Mouse (Mus musculus) left cerebral cortex, adult 9 months (tissue): ENCODE results near the gene Ooep.

Source experiments
- DNase-seq, 2 experiments: peaks; one replicate each; pipeline ENCODE4 v3.0.0; 2022; ENCODE audit warnings: low spot score in 2 of 2

Gene Ooep

GRCm38 (mm10) chr9:78378113-78378785 is at the start of gene Ooep:
Gene Ooep (minus strand): TSS chr9:78378725.
- no peak for DNase-seq

DNA sequence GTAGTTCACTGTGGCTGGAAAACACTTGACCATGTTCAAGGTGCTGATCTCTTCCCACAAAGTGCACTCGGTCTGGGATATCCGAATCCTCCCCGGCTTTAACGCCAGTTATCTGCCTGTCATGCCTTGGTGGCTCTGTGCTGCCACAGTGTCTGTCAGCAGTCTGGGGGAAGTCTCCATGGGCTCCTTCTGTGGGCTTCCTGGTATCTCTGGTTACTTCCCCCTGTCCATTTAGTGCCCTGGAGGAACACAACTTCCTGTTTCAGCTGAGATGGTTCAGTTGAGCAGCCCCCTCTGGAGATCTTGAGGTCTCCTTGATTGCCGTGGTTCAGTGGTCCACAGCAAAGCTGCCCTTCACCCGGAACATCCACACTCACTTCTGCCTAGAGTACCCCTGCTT is 49.7 kb upstream of the Ooep start:
- DNase-seq, result no peak

DNA sequence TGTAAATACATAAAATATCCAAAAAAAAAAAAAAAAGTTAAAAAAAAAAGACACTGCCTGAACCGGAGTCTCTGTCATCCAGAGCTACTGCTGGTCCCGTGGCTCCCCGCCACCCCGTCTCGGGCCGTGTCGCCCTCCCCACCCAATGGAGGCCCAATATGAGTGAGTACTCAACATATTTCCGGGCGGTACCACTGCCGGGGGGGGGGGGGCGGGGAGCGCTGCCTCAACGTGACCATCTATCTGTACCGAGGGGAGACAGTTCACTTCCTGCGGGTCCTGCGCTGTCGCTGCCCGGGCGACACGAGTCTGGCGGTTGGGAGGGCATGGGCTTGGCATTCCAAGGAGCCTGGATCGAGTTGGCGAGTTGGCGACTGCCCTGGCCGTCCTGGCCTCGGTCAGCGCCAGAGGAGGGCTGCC is 48.8 kb upstream of the Ooep start:
- no peak for DNase-seq

GRCm38 (mm10) chr9:78401596-78401995 is 23.1 kb upstream of the Ooep start:
- DNase-seq, result no peak

- DNase-seq, result no peak
These were observed 22.0 kb upstream of the Ooep start for GRCm38 (mm10) chr9:78400570-78400969.

GRCm38 (mm10) chr9:78396517-78396916 is 18.0 kb upstream of the Ooep start:
- DNase-seq, result no peak

- peak in 1 of 2 experiments; percentile 18 for DNase-seq
These were observed 17.3 kb upstream of the Ooep start, which contains the start of gene Ddx43 for GRCm38 (mm10) chr9:78395630-78396351. Gene Ddx43 (plus strand): TSS chr9:78395777.

DNA sequence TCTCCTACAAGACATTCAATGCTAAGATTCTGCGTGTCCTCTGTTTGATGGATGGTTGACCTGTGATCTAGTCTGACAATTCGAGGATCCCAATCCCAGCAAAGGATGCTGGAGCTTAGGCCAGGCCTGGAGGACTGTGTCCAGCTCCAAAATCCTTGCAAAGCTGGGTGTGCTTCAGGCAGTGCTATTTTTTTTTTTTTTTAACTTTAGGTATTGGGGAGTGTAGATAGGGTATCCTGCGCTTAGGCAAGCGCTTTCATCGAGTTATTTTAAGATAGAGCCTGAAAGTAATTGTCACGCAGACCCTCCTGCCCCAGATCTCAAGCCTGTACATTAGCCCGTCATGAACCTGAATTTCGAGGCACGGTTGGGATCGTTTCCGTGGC is 16.7 kb upstream of the Ooep start:
- no peak for DNase-seq

DNA sequence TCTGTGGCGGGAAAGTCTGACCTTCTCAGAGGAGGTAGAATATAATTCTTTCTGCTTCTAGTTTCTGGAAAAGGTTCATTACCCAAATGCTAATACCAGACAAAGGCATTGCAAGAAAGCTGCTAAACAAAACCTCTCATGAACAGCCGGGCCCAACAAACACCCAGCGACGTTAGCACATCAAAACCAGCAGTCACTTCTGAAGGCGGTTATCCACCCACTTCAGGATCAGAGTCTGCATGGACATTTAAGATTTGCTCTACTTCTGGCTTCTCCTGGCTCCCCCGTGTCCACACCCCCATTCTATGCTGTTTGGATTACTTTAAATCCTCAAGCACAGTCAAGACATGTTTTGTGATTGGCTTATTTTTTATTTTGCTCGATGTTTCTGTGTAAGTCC is 16.1 kb upstream of the Ooep start:
- no peak for DNase-seq

GRCm38 (mm10) chr9:78393741-78394140 is 15.2 kb upstream of the Ooep start:
- no peak for DNase-seq

DNA sequence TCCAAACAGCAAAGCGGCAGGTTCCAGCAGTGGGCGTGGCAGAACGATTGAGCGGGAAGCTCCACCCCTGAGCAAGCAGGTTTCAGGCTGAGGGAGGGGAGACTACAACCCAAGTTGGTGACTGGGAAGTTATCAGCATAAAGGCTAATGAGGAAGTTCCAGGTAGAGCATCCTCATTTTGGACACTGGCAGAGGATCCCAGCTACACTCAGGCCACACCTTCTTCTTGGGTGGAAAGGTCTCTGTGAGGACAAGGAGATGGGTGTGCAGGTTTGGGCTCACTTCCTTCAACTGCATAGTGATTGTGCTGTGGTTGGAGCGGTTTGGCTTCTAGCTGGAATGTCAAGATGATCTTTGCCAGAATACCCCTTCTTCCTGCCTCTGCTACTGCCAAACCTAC is 11.5 kb upstream of the Ooep start:
- no peak for DNase-seq

DNA sequence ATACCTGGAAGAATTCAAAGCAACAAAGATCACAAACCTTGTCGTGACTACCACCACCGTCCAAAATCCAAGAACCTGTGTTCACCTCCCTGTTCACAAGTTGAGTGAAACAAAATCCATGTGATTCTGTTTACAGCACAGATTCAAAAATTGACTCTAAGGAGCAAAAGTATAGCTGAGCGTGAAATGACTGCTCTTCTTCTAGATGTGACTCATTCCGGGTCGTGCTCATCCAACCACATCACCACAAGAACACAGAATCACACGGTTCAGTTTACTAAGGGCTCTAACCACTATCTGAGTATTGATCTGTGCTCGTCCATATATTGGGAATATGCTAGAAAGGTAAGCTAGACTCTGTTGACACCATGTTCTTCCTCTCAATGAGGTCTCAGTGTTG is 8.4 kb upstream of the Ooep start:
- DNase-seq, result no peak

GRCm38 (mm10) chr9:78385893-78386292 is 7.4 kb upstream of the Ooep start:
- DNase-seq, result no peak

DNA sequence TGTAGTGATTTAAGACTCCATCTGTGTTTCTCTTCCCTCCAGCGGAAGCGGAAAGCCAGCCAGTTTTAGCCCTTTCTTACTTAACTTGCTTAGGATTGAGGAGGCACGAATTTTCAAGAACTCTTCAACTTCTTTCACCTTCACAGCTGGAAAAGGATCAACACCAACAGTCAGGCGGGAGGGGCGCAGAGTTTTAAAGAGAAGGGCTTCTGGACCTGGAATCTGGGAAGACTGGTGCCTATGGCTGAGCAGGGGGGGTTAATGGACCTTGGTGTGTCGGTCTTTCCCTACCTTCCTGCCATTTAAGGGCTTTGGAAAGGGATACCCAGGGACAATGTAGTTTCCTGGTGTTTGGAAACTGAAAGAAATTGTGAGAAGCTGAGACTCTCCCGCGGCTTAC is 979 bp downstream of the Ooep start:
- no peak for DNase-seq

DNA sequence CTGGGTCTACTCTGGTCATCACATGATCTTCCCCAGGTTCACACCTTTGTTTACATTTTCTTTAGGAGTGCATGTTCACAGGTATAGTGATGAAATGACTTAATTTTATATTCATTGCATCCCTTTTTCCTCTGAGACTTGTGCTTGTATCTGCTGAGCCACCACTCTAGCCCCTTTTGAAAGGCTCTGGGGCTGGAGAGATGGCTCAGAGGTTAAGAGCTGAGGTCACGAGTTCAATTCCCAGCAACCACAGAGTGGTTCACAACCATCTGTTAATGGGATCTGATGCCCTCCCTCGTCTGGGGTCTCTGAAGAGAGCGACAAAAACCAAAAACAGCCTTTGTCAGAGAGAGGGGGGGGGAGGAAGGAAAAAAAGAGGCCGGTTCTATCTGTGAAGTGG is 3.0 kb downstream of the Ooep start:
- no peak for DNase-seq

GRCm38 (mm10) chr9:78374885-78375389 is 3.6 kb downstream of the Ooep start:
- DNase-seq, result no peak

DNA sequence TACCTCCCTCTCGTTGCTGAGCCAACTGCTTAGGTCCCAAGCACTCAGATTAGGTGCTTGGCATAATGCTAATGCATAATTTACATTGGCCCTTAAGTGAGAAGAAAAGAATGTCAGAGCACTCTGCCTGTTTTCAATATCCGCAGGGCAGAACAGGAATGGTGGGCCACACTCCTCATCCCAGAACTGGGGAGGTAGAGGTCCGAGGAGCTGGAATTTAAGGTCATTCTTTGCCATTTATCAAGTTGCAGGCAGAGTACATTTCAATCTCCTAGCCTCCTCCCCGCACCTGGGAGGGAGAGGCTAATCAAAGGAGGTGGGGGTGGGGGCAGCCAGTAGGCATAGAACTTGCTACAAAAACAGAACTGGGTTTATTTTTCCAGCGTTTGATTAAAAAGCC is 4.1 kb downstream of the Ooep start:
- DNase-seq, result no peak

DNA sequence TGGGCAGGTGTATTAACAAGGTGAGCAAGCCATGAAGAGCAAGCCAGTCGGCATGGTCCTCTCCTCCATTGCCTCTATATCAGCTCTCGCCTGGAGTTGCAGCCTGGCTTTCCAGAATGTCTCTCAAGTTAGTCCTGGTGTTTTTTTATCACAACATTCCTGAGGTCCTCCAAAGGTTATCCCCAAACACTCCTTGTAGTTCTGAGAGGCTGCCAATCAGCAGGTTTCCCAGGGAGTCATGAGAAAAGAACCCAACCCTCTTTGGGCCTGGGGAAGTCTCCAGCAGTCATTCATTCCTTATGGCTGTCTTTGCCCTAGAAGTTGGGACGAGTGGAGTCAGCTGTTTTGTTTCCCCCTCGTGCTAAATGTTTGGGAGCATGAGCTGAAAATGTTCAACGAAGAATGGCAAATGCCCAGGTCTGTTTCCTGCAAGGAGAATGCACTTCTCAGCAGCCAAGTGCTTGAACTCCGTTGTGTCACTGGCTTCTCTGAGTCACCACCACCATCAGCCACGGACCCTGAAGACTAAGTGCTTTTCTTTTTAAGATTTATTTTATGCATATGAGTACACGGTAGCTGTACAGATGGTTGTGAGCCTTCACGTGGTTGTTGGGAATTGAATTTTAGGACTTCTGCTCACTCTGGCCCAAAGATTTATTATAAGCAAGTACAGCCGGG is 5.6 kb downstream of the Ooep start:
- DNase-seq, result no peak

- no peak for DNase-seq
These were observed 7.1 kb downstream of the Ooep start for GRCm38 (mm10) chr9:78371441-78371840.

GRCm38 (mm10) chr9:78369786-78370185 is 8.7 kb downstream of the Ooep start:
- no peak for DNase-seq

DNA sequence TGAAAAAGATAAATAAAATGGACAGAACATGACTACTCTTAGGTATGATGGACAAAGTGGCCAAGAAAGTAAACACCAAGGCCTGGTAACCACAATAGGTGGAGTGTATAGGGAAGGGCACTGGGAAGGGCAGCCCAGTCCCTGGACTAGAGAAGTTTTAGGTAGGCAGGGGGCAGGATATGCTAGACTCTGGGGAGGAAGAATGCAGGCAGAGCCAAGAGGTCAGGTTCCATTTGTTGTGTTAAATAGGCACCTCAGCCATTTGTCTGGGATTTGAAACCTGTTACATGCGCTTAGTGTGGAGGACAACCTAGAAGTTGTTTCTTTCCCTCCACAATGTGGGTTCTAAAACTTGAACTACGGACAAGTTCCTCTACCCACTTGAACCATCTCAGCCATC is 9.2 kb downstream of the Ooep start:
- no peak for DNase-seq

DNA sequence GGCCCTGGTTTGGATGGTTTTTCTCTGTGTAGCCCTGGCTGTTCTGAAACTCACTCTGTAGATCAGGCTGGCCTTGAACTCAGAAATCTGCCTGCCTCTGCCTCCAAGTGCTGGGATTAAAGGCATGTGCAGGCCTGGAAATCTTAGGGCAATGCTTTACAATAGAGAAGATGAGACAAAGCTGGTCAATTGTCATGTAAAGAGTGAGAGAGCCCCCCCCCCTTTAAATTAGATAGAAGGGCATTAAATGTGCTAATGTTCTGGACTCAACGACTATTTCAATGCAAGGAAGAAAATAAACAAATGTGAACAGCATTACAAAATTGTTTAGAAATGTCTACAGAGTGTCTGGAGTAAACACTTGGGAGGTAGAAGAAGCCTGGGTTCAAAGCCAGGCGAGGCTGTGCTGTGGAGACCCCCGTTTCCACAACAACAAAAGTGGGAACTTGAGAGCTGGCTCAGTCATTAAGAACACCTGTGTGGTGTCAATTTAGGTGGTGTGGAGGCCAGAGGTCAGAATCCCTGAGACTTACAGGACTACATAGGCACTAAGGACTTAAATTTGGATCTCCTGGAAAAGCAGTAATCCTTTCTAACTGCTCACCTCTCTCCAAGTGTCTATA is 9.7 kb downstream of the Ooep start:
- DNase-seq, result no peak
